Mouse (Mus musculus) liver, embryonic 14.5 days (tissue): ENCODE results near the gene Peak1. TPM values are rescaled to one million over a fixed set of nuclear protein-coding genes. Genes with fewer than 3 reads are reported as not detected.

Experiments
- ATAC-seq: fragments of 200-750 bp; cut with Nextera tagmentation; 2 replicates; pipeline ENCODE4 v1.8.0; 2017; ENCODE audit warnings: moderate number of reproducible peaks, mild to moderate bottlenecking, moderate library complexity; ENCODE audit not compliant: insufficient read depth
- DNase-seq, 3 experiments: peaks; one replicate each; pipeline ENCODE4 v3.0.0-alpha.2; 2012 to 2013; ENCODE audit warnings: low read depth in 3 of 3, low spot score in 3 of 3
- H3K27ac ChIP-seq: fragments of 300-500 bp; sonication (generic); 2 replicates; pipeline ENCODE4 v1.5.1; 2014; ENCODE audit warnings: moderate library complexity, mild to moderate bottlenecking, control low read depth, inconsistent platforms
- H3K27me3 ChIP-seq: fragments of 300-500 bp; sonication (generic); 2 replicates; pipeline ENCODE4 v1.6.1; 2014; ENCODE audit warnings: mild to moderate bottlenecking, low read length, moderate library complexity; ENCODE audit not compliant: control insufficient read depth, insufficient read depth
- H3K36me3 ChIP-seq: fragments of 300-500 bp; sonication (generic); replicated peaks from 2 replicates; pipeline ENCODE4 v1.6.1; 2014; ENCODE audit warnings: low read depth; ENCODE audit not compliant: control insufficient read depth, insufficient read depth
- H3K4me1 ChIP-seq, 2 experiments: fragments of 200-500 bp in 1 of 2; fragments of 300-500 bp in 1 of 2; sonication (generic) in 1 of 2; replicated peaks; 2 replicates each; pipeline ENCODE4 v1.6.1; 2012 to 2014; ENCODE audit warnings: antibody characterized with exemption in 1 of 2, inconsistent platforms in 1 of 2, low read length in 1 of 2; ENCODE audit not compliant: control insufficient read depth in 2 of 2, insufficient read depth in 2 of 2
- H3K4me2 ChIP-seq: fragments of 300-500 bp; sonication (generic); 2 replicates; pipeline ENCODE4 v1.6.1; 2014; ENCODE audit warnings: low read depth, mild to moderate bottlenecking, control low read depth, moderate library complexity
- H3K4me3 ChIP-seq, 2 experiments: fragments of 200-500 bp in 1 of 2; fragments of 300-500 bp in 1 of 2; sonication (generic) in 1 of 2; 2 replicates each; pipeline ENCODE4 v1.5.1; 2012 to 2014; ENCODE audit warnings: low read depth in 2 of 2, low read length in 2 of 2, mild to moderate bottlenecking in 2 of 2, control low read depth in 1 of 2, inconsistent platforms in 1 of 2, moderate library complexity in 1 of 2; ENCODE audit not compliant: insufficient read depth in 1 of 2
- H3K9ac ChIP-seq: fragments of 300-500 bp; sonication (generic); replicated peaks from 2 replicates; pipeline ENCODE4 v1.6.1; 2014; ENCODE audit warnings: mild to moderate bottlenecking, control low read depth, moderate library complexity
- H3K9me3 ChIP-seq: fragments of 300-500 bp; sonication (generic); 2 replicates; pipeline ENCODE4 v1.6.1; 2016; ENCODE audit warnings: low read length, mixed read lengths; ENCODE audit not compliant: control insufficient read depth
- CTCF ChIP-seq: IDR thresholded peaks from 2 replicates; pipeline ENCODE4 v1.5.1; 2016; ENCODE audit warnings: antibody characterized with exemption, low read depth, control low read depth
- EP300 ChIP-seq: IDR thresholded peaks from 2 replicates; pipeline ENCODE4 v1.6.1; 2016; ENCODE audit warnings: antibody characterized with exemption, low read depth
- WGBS: fragments of 180-500 bp; shearing (Covaris S2); extraction: QIAGEN DNeasy Blood & Tissue Kit; methylation state at CpG from one replicate; pipeline ENCODE4 v1.1.7; 2014; ENCODE audit not compliant: insufficient replicate concordance; 5-methylcytosine and 5-hydroxymethylcytosine counted together
- polyA plus RNA-seq, 2 experiments: library from polyadenylated mRNA; depleted of rRNA in 1 of 2; stranded (reverse) in 1 of 2; unstranded in 1 of 2; fragments of >200 nt; fragmentation: Nextera tagmentation in 1 of 2; extraction: Ambion mirVana in 1 of 2; gene quantifications; 2 replicates each; pipeline versions ENCODE4 v1.2.1 to v1.2.3; 2012 to 2014

The Peak1 gene
- polyA plus RNA-seq, 2 experiments: 1.8 to 2.3 TPM

- WGBS: 43% methylated on average over 1 of the region's 1 CpGs
- Histone ChIP-seq H3K36me3 (no peaks in the 10 kb centered on the region), H3K4me3 (no peak overlapping the region), H3K27ac (no peak overlapping the region), H3K4me1 (no peaks in the 10 kb centered on the region), H3K9ac (no peak overlapping the region), H3K27me3 (no peaks in the 10 kb centered on the region), H3K9me3 (no peaks in the 10 kb centered on the region), H3K4me2 (no peak overlapping the region)
- ATAC-seq (no peak), DNase-seq (no peak)
- TF ChIP-seq EP300 (no peak), CTCF (no peak)
These were observed 78.3 kb downstream of the Peak1 start for GRCm38 (mm10) chr9:56339426-56340195.

GRCm38 (mm10) chr9:56334363-56334762, 83.5 kb downstream of the Peak1 start:
- Histone ChIP-seq H3K4me1 (no peaks in the 10 kb centered on the region), H3K27ac (no peak overlapping the region), H3K9me3 (no peaks in the 10 kb centered on the region), H3K36me3 (no peaks in the 10 kb centered on the region), H3K4me3 (no peak overlapping the region), H3K4me2 (no peak overlapping the region), H3K27me3 (no peaks in the 10 kb centered on the region), H3K9ac (no peak overlapping the region)
- WGBS: 67% methylated on average over 12 of the region's 12 CpGs
- DNase-seq: no peak
- no peak for TF ChIP-seq EP300
- no peak for TF ChIP-seq CTCF
- no peak for ATAC-seq

GRCm38 (mm10) chr9:56332774-56333173, 85.1 kb downstream of the Peak1 start:
- Histone ChIP-seq H3K27me3 (no peaks in the 10 kb centered on the region), H3K4me2 (no peak overlapping the region), H3K27ac (no peak overlapping the region), H3K9ac (no peak overlapping the region), H3K36me3 (no peaks in the 10 kb centered on the region), H3K4me3 (no peak overlapping the region), H3K9me3 (no peaks in the 10 kb centered on the region), H3K4me1 (no peaks in the 10 kb centered on the region)
- TF ChIP-seq CTCF: no peak
- no peak for TF ChIP-seq EP300
- ATAC-seq: no peak
- no peak for DNase-seq

GRCm38 (mm10) chr9:56326511-56327005, 91.3 kb downstream of the Peak1 start:
- Histone ChIP-seq H3K4me3 (no peak overlapping the region), H3K27me3 (no peaks in the 10 kb centered on the region), H3K4me2 (no peak overlapping the region), H3K4me1 (no peaks in the 10 kb centered on the region), H3K9ac (no peak overlapping the region), H3K9me3 (no peaks in the 10 kb centered on the region), H3K27ac (no peak overlapping the region), H3K36me3 (no peaks in the 10 kb centered on the region)
- TF ChIP-seq CTCF: no peak
- DNase-seq (no peak), ATAC-seq (no peak)
- WGBS: 86% methylated on average over 8 of the region's 8 CpGs

- no peak overlapping the region for H3K27ac ChIP-seq
- no peaks in the 10 kb centered on the region for H3K36me3 ChIP-seq
- ATAC-seq (no peak), DNase-seq (no peak)
- TF ChIP-seq CTCF (no peak), EP300 (no peak)
- WGBS: 72% methylated on average over 5 of the region's 5 CpGs
- no peak overlapping the region for H3K9ac ChIP-seq
- no peak overlapping the region for H3K4me3 ChIP-seq
- H3K4me2 ChIP-seq: no peak overlapping the region
- no peaks in the 10 kb centered on the region for H3K27me3 ChIP-seq
- no peaks in the 10 kb centered on the region for H3K9me3 ChIP-seq
- no peaks in the 10 kb centered on the region for H3K4me1 ChIP-seq
These were observed 92.1 kb downstream of the Peak1 start for GRCm38 (mm10) chr9:56325725-56326124.
